Mouse (Mus musculus) embryonic facial prominence, embryonic 12.5 days (tissue): ENCODE measurements around the gene Tada2a. TPM values are rescaled to one million over a fixed set of nuclear protein-coding genes. Genes with fewer than 3 reads are reported as not detected.

ENCODE experiments used
- ATAC-seq: fragments of 200-750 bp; cut with Nextera tagmentation; 2 replicates; pipeline ENCODE4 v1.8.0; 2017; ENCODE audit not compliant: insufficient number of reproducible peaks, insufficient read depth, low FRiP score, low TSS enrichment
- H3K27ac ChIP-seq: fragments of 300-500 bp; sonication (generic); 2 replicates; pipeline ENCODE4 v1.5.1; 2016; ENCODE audit warnings: mild to moderate bottlenecking
- H3K27me3 ChIP-seq: fragments of 300-500 bp; sonication (generic); 2 replicates; pipeline ENCODE4 v1.6.1; 2016; ENCODE audit warnings: mild to moderate bottlenecking, moderate library complexity
- H3K36me3 ChIP-seq: fragments of 300-500 bp; sonication (generic); 2 replicates; pipeline ENCODE4 v1.6.1; 2016; ENCODE audit warnings: mild to moderate bottlenecking
- H3K4me1 ChIP-seq: fragments of 300-500 bp; sonication (generic); 2 replicates; pipeline ENCODE4 v1.6.1; 2016
- H3K4me2 ChIP-seq: fragments of 300-500 bp; sonication (generic); replicated peaks from 2 replicates; pipeline ENCODE4 v1.6.1; 2016; ENCODE audit warnings: mild to moderate bottlenecking, moderate library complexity
- H3K4me3 ChIP-seq: fragments of 300-500 bp; sonication (generic); 2 replicates; pipeline ENCODE4 v1.5.1; 2016; ENCODE audit warnings: mild to moderate bottlenecking
- H3K9ac ChIP-seq: fragments of 300-500 bp; sonication (generic); 2 replicates; pipeline ENCODE4 v1.6.1; 2016; ENCODE audit warnings: mild to moderate bottlenecking, moderate library complexity
- H3K9me3 ChIP-seq: fragments of 300-500 bp; sonication (generic); 2 replicates; pipeline ENCODE4 v1.6.1; 2016; ENCODE audit warnings: mild to moderate bottlenecking, moderate library complexity
- WGBS: fragments of 180-500 bp; shearing (Covaris S2); methylation state at CpG from one replicate; pipeline ENCODE4 v1.1.7; 2016; 5-methylcytosine and 5-hydroxymethylcytosine counted together
- polyA plus RNA-seq: library from polyadenylated mRNA; unstranded; fragments of >200 nt; fragmentation: Nextera tagmentation; extraction: Ambion mirVana; gene quantifications from 2 replicates; pipeline ENCODE4 v1.2.1, GENCODE M21; 2016

Gene Tada2a
- polyA plus RNA-seq: 42.8 and 43.2 TPM in 2 replicates

- peak within 1 kb of the TSS; percentile 71 for H3K4me2 ChIP-seq
- H3K4me3 ChIP-seq: peak within 1 kb of the TSS; percentile 77
- peak within 1 kb of the TSS; percentile 46; the same call in 1 of the 2 replicates for H3K27ac ChIP-seq
- 0 out of 2 replicates have a peak, but pooled peaks cover 3% of the 10 kb centered on the region for H3K4me1 ChIP-seq
- under 1% methylated on average over 64 of the region's 83 CpGs for WGBS
- ATAC-seq: peak; percentile 75
- H3K36me3 ChIP-seq: peaks cover 28% of the 10 kb centered on the region
- no peaks in the 10 kb centered on the region for H3K9me3 ChIP-seq
- no peaks in the 10 kb centered on the region for H3K27me3 ChIP-seq
- peak within 1 kb of the TSS; percentile 87 for H3K9ac ChIP-seq
Measured at GRCm38 (mm10) chr11:84128943-84129798, at the start of gene Tada2a, which contains the start of gene Acaca. TSS of gene Tada2a (minus strand) at chr11:84129600. TSS of gene Acaca (plus strand) at chr11:84129672.

GRCm38 (mm10) chr11:84178571-84178970 lies 49.2 kb upstream of the Tada2a start:
- Histone ChIP-seq H3K27me3 (no peaks in the 10 kb centered on the region), H3K4me3 (peak overlapping the region; percentile 77; the same call in 1 of the 2 replicates), H3K9me3 (no peaks in the 10 kb centered on the region), H3K4me1 (0 out of 2 replicates have a peak, but pooled peaks cover 14% of the 10 kb centered on the region), H3K4me2 (peak overlapping the region; percentile 71), H3K27ac (no peak overlapping the region), H3K36me3 (no peaks in the 10 kb centered on the region), H3K9ac (0 out of 2 replicates have a peak overlapping the region, but pooled peaks have one; percentile 79)
- ATAC-seq: no peak
- WGBS: 27% methylated on average over 4 of the region's 4 CpGs

GRCm38 (mm10) chr11:84172539-84173435 lies 43.4 kb upstream of the Tada2a start:
- Histone ChIP-seq H3K4me1 (no peaks in the 10 kb centered on the region), H3K4me3 (no peak overlapping the region), H3K36me3 (no peaks in the 10 kb centered on the region), H3K9ac (no peak overlapping the region), H3K27ac (no peak overlapping the region), H3K27me3 (no peaks in the 10 kb centered on the region), H3K9me3 (no peaks in the 10 kb centered on the region), H3K4me2 (no peak overlapping the region)
- ATAC-seq: no peak
- WGBS: 72% methylated on average over 11 of the region's 11 CpGs

GRCm38 (mm10) chr11:84168701-84169288 lies 39.4 kb upstream of the Tada2a start:
- Histone ChIP-seq H3K4me3 (no peak overlapping the region), H3K4me1 (no peaks in the 10 kb centered on the region), H3K36me3 (no peaks in the 10 kb centered on the region), H3K9me3 (no peaks in the 10 kb centered on the region), H3K27me3 (no peaks in the 10 kb centered on the region), H3K27ac (no peak overlapping the region), H3K9ac (no peak overlapping the region), H3K4me2 (no peak overlapping the region)
- no peak for ATAC-seq
- 32% methylated on average over 7 of the region's 7 CpGs for WGBS

- no peak within 1 kb of the TSS for H3K9ac ChIP-seq
- H3K27me3 ChIP-seq: no peaks in the 10 kb centered on the region
- no peaks in the 10 kb centered on the region for H3K36me3 ChIP-seq
- H3K4me3 ChIP-seq: no peak within 1 kb of the TSS
- H3K4me2 ChIP-seq: no peak within 1 kb of the TSS
- H3K4me1 ChIP-seq: no peaks in the 10 kb centered on the region
- 86% methylated on average over 5 of the region's 5 CpGs for WGBS
- H3K9me3 ChIP-seq: no peaks in the 10 kb centered on the region
- ATAC-seq: no peak
- no peak within 1 kb of the TSS for H3K27ac ChIP-seq
Measured at GRCm38 (mm10) chr11:84167046-84167526, 37.7 kb upstream of the Tada2a start, which contains the start of gene Gm11437. TSS of gene Gm11437 (minus strand) at chr11:84167476.

- H3K4me3 ChIP-seq: no peak overlapping the region
- WGBS: 60% methylated on average over 4 of the region's 4 CpGs
- H3K9ac ChIP-seq: no peak overlapping the region
- H3K9me3 ChIP-seq: no peaks in the 10 kb centered on the region
- no peak overlapping the region for H3K4me2 ChIP-seq
- no peaks in the 10 kb centered on the region for H3K4me1 ChIP-seq
- H3K36me3 ChIP-seq: no peaks in the 10 kb centered on the region
- no peak overlapping the region for H3K27ac ChIP-seq
- no peaks in the 10 kb centered on the region for H3K27me3 ChIP-seq
- ATAC-seq: no peak
Measured at GRCm38 (mm10) chr11:84164561-84164960, 35.2 kb upstream of the Tada2a start.

GRCm38 (mm10) chr11:84164123-84164522 lies 34.7 kb upstream of the Tada2a start:
- 87% methylated on average over 6 of the region's 6 CpGs for WGBS
- no peaks in the 10 kb centered on the region for H3K36me3 ChIP-seq
- ATAC-seq: no peak

GRCm38 (mm10) chr11:84156535-84157262 lies 27.3 kb upstream of the Tada2a start:
- Histone ChIP-seq H3K9me3 (no peaks in the 10 kb centered on the region), H3K27me3 (no peaks in the 10 kb centered on the region), H3K27ac (no peak overlapping the region), H3K4me3 (no peak overlapping the region), H3K36me3 (no peaks in the 10 kb centered on the region), H3K4me2 (no peak overlapping the region), H3K9ac (no peak overlapping the region), H3K4me1 (no peaks in the 10 kb centered on the region)
- WGBS: 89% methylated on average over 4 of the region's 4 CpGs
- ATAC-seq: no peak

More at GRCm38 (mm10) chr11:84164123-84164522, 34.7 kb upstream of the Tada2a start:
- no peak overlapping the region for H3K27ac ChIP-seq
- H3K9ac ChIP-seq: no peak overlapping the region
- no peaks in the 10 kb centered on the region for H3K9me3 ChIP-seq
- H3K27me3 ChIP-seq: no peaks in the 10 kb centered on the region
- H3K4me2 ChIP-seq: no peak overlapping the region
- H3K4me3 ChIP-seq: no peak overlapping the region
- no peaks in the 10 kb centered on the region for H3K4me1 ChIP-seq

GRCm38 (mm10) chr11:84150884-84151283 lies 21.5 kb upstream of the Tada2a start:
- no peak for ATAC-seq
- H3K9me3 ChIP-seq: no peaks in the 10 kb centered on the region
- H3K9ac ChIP-seq: no peak overlapping the region
- no peaks in the 10 kb centered on the region for H3K4me1 ChIP-seq
- 63% methylated on average over 2 of the region's 2 CpGs for WGBS
- H3K27me3 ChIP-seq: no peaks in the 10 kb centered on the region
- no peak overlapping the region for H3K27ac ChIP-seq
- no peaks in the 10 kb centered on the region for H3K36me3 ChIP-seq
- H3K4me3 ChIP-seq: no peak overlapping the region
- H3K4me2 ChIP-seq: no peak overlapping the region

- Histone ChIP-seq H3K27ac (no peak overlapping the region), H3K4me3 (no peak overlapping the region), H3K4me2 (no peak overlapping the region), H3K4me1 (no peaks in the 10 kb centered on the region), H3K36me3 (no peaks in the 10 kb centered on the region), H3K9ac (no peak overlapping the region), H3K9me3 (no peaks in the 10 kb centered on the region), H3K27me3 (no peaks in the 10 kb centered on the region)
- no peak for ATAC-seq
- 65% methylated on average over 3 of the region's 3 CpGs for WGBS
Measured at GRCm38 (mm10) chr11:84146081-84146480, 16.7 kb upstream of the Tada2a start.
